Mouse (Mus musculus) T-helper 1 cell (primary cell): ENCODE data around the gene Jaml.

Experiments
- in situ Hi-C: fragments of 300-600 bp; cut with MboI, MseI; formaldehyde crosslinking; loops from one replicate; pipeline ENCODE4 v1.15.1; 2025; ENCODE audit warnings: high pct_unique_total_duplicates

Gene Jaml

DNA sequence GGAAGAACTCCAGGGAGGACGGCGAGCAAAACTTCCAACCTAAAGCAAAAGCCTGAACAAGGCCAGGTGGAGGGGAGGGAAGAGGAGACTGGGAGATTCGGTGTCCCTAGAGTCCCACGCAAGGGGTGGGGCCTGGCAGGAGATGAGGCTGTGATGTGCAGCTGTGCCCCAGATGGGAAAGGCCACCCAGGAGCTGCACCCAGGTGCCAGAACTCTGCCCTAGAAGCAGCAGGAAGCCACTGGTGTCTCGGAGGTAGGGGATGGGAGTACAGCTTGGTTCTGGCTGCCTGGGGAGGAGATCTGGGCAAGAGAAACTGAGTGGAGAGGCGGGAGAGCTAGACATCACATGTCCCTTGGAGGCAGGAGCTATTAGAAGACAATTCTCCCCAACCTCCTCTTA, 42.0 kb downstream of the Jaml start:
- in situ Hi-C loops = no loop called here

DNA sequence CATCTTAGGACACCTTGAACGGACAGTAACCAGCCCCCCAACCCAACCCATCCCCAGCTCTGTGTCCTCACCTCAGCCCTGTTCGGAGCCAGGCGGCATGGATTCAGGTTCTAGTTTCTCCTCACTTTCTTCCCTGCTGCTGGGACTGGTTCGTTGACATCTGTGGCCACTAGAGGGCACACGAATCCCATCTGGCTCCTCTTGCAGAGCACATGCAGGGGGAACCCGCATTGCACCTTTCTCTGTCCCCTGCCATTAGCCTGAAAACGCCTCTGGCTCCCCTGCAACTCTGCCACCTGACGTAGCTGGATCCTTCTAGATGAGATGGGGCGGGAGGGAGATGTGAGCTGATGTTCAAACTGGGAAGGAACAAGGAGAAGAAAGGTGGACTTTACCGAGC, 42.8 kb downstream of the Jaml start:
- in situ Hi-C loops = no loop called here

DNA sequence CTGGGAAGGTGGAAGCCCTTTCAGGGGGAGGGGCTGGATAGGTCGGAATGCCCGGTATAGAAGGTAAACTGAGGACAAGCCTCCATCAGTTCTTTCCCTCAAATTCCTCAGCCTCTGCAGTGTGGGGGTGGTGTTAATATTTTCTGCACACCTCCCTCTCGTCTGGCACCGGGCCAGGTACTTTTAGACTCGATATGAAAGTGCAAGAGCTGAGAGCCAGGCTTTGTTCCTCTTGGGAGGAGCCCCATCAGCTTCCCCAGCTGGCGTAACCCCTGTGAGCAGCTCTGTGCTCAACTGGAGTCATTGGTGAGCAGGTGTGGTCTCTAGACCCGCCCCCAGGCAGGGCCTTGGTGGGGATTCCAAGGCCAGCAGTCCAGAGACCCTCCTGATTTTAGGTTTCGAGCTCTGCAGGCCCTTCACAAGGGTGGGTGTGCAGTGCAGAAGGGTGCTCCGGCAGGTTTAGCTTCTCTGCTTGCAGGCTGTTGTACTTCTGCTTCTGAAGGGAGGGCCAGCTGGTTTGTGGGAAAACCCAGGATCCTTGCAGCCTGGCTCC, 43.3 kb downstream of the Jaml start:
- in situ Hi-C loops = no loop called here

DNA sequence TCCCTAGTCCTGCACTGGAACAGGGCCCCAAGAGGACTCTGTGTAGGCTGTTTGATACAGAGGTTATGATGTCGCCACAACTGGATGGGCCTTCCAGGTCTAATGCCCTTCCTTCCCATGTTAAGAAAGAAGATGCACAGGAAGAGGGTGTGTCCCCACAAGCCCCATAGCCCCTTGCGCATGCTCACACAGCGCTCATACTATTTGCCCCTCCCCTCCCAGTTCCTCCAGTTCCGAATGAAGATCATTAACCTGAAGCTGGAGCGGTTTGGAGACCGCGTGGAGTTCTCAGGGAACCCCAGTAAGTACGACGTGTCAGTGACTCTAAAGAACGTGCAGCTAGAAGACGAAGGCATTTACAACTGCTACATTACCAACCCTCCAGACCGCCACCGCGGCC, 46.2 kb downstream of the Jaml start:
- in situ Hi-C loops = no loop called here

DNA sequence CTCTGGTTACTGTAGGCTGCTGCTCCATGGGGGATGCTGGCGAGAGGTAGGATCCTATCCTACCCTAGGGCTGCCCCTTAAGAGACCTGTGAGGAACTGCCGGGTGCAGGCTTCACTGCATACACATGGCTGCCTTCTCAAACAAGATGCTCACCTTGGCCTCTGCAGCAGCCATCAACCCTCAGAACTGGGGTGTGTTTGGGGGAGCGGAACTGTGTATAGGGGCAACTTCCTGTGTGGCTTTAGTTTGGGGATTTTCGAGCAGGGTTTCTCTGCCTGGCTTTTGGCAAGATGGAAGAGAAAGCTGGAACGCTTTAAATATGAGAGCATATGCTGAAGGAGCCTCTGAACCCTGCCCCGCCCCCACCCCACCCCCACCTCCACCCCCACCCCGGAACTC, 48.0 kb downstream of the Jaml start:
- in situ Hi-C loops = no loop called here

DNA sequence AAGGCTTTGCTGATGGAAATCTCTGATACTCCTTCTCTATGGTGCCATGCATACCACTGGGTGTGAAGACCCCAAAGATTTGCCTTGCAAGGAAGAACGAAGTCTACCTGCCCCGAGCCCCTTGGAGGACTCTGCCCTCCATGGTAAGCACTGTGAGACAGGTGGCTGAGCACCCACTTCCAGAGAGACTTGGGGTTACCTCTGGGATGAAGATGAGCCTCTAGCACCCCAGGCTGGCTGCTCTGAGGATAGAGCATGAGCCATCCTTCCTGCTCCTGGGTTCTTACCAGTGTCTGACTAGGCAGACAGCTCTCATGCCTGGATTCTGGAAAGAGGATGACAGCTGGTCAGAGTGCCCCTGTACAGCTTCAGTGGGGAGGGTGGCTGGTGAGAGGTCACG, 51.1 kb downstream of the Jaml start:
- in situ Hi-C loops = no loop called here

DNA sequence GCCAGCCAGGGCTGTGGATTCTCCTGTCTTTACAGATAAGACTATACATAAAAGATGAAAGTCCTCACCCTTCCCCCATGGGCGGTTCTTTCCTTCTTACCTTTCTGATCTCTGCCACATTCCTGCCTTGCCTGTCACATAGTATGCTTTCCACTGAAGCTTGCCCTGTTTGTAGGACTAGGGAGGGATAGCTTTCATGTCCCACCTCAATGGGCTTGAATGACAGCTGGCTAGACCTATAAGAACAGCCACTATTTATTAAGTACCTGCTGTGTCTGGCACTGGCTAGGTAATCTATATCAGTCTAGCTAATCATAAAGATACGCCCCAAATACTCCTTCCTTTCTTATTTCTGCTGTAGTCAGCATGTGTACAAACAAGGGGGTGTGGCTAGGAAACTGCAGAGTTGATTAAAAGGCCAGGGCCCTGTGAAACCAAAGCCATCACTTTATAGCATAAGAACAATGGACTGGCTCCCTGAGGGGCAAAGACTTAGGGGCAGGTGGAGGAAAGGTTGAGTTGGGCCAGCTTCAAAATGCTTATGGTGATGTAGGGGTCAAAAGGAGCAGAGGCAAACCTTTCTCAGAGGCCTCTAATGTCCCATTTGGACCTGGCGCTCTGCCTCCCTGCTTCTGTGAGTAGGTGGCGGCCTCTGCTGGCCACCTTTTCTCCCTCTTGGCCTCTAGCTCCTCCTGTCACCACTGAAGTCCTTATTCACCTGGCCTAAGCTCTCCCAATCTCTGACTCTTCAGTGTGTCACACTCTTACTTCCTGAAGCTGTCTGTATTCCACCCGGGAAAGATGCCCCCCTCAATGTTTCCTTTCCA, 54.7 kb downstream of the Jaml start:
- in situ Hi-C loops = no loop called here

DNA sequence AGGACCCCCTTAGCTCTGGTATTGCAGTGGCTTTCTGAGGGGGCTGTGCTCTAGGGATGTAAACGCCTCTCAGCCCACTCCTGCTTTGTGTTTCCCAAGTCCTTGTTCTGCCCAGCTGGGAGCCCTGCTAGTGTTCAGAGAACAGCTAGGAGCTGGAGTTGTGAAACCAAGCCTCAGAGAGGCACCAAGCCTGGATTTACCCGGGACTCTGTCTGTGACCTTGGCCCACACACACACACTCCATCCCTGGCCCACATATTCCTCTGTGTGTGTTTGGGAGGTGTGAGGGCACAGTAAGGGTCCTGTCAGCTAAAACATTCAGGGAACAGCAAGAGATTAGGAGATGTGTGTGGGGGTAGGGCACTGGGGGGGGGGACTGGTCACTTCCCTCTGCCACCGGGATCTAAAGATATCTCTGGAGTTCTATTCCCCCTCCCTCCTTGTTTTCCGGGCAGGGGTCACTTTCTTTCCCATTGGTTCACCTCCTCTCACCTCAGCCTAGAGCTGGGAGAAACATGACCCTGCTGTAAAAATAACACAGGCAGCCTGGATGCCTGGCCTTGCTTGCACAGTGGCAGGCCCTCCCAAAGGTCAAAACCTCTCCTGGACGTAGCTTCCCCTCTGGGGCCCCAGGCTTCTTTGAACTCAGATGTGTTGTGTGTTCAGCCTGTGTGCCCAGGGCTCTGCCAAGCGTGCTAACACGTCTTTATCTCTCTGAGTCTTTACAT, 57.6 kb downstream of the Jaml start:
- in situ Hi-C loops = no loop called here

DNA sequence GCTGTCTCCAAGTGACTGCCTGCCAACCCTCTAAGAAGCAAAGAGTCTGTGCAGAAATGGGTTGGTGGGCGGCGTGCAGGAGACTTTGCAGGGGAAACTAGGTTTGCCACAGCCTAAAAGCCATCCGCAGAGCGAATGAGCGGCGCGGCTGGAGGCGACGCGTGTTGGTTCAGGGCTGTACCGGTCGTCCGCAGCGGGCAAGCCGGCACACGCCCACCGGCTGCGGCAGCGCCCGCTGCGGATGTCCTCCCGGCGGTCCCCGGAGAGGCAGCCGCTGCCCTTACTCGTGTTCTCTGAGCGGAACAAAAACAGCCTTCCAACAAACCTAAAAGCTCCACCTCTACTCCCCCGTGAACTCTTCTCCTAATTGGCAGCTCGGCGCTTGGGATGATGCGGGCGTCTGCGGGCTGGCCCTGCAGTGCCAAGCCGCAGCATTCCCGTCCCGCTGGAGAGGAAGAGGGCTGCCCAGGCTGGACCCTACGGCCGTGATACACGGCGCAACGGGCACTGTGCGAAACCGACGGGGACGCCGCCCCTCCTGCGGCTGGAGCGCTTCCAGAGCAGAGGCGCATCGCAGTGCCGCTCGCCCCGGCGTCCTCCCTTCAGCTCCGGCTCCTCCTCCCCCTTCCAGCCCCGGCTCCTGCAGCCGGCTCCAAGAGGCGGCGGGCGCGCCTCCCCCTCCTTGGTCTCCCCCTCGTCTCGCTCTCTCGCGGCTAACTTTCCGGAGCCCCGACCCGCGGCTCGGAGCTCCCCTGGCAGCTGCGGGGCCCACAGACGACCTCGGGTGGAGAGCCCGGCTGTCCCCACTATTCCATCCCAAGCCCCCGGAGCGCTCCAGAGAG, 59.4 kb downstream of the Jaml start, which contains the start of gene Scn4b:
TSS of gene Scn4b (plus strand) at position 205 of the 842 bp plus-strand sequence.
- in situ Hi-C loops = no loop called here

DNA sequence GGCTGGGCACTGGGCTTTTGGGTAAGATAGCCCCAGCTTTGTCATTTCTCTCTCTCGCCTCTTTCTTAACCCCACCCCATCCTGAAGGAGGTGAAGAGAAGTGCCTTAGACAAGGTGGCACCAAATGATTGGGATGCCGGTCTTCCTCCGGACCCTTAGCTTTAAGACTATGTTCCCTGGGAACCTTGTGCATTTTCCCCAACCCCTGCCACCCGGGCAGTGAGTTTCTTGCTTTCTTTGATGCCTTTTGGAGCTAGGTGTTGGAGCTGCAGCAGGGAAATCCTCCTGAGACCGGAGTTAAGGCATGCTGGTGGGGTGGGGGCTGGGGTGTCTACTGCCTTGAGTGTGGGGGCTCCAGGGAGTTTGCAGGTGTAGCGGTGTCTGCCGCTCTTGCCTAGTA, 60.1 kb downstream of the Jaml start:
- in situ Hi-C loops = no loop called here

DNA sequence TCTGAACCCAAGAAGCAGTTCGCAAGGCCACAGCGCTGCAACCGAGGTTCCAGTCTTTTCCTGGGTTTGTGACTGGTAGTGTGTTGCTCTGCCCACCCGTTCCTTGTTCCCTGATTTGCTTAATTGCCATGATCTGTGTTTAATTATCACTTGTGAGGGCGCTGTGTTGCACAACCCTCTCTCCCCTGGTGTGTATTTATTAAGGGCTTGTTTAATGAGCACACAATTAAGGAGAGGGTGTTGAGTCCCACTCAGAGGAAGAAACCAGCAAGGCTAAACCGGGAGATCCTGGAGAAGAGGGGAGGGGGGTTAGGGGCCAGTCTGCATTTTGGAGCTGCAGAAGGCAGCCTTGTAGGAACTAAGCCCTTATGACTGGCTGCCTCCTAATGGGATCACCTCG, 62.0 kb downstream of the Jaml start:
- in situ Hi-C loops = loop anchor here (5.0 kb wide), 1 partner anchor 114 kb away; no protein-coding TSS in a partner anchor

DNA sequence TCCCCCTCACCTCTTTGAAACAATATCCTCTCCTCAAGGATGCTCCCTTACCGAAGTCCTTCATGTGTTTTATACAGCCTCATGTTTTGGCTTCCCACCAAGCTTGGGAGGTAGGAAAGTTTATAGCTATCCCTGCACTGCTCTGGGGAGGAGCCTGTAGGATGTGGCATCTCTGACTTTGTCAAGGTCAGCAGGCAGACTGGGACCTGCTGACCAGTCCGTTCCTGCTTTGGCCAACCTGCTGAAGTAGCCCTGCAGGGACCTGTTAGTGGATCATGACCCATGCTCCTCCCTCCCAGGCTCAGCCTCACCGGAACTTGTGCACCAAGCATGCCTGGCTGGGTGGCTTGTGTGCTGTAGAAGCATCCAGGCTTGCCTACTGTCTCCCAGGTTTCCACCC, 63.7 kb downstream of the Jaml start:
- in situ Hi-C loops = loop anchor here (5.0 kb wide), 1 partner anchor 115 kb away; no protein-coding TSS in a partner anchor

DNA sequence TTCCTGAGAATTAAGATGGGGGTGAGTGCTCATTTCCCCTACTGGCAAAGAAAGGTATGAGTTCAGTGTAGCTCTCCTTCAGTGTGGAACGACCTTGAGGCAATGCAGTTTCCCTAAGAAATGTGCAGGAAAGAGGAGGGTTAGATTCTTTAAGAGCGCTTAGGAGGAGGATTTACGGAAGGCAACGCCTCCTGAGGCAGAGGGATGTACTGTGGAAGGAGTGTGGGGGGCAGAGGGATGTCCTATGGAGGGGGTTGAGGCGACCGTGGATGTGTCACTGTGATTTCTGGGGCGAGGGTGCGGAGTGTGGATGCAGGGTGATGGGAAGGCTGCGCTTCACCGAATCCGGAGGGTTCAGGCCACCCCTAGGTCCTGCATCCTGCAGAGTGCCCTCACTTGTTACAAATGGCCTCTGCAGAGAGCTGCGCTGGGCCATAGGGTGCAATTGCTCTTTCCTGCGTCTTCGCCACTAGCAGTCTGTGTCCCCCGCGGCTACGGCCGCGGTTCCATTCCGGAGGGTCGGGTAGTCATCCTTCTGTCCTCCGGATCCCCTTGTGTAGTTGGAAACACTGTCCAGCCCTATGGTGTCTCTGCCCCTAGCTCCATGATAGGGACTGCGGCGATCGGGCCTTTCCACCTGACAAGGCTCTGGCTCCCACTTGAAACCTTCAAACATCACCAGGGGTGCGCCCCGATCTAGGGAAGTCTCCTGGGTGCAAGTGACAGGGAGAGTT, 66.7 kb downstream of the Jaml start:
- in situ Hi-C loops = no loop called here

DNA sequence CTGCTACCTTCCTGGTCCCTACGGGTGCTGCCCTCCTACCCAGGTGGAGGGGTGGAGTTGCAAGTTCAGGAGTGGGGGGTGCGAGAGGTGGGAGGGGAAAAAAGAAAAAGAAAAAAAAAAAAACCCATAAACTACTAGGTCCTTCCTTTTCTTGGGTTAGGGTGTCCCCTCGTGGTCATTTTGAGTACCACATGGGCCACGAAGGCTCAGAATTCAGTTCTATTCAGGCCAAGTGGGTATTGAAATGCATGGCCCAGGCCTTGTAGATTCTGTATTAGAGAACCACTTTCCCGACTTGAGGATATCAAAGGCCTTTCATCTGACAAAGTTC, 67.2 kb downstream of the Jaml start:
- in situ Hi-C loops = no loop called here

DNA sequence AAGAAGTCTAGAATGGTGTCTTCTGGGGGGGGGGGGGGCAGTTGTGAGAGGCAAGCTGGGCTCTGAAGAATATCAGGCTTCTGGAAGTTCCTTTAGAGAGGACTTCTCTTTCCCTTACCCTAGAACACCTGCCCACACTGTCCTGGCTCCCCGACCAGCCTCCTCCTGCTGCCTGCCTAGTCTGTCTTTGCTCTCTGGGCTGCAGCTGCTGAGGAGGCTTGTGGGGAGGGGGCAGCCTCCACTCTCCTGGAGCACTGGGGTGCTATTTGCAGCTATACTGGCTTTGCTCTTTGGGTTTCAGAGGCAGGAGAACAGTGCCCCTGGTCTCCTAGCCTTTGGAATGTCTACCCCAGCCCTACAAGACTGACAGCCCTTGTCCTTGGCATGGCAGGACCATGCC, 72.0 kb downstream of the Jaml start:
- in situ Hi-C loops = loop anchor here (10.0 kb wide), 1 partner anchor 234 kb away; no protein-coding TSS in a partner anchor

DNA sequence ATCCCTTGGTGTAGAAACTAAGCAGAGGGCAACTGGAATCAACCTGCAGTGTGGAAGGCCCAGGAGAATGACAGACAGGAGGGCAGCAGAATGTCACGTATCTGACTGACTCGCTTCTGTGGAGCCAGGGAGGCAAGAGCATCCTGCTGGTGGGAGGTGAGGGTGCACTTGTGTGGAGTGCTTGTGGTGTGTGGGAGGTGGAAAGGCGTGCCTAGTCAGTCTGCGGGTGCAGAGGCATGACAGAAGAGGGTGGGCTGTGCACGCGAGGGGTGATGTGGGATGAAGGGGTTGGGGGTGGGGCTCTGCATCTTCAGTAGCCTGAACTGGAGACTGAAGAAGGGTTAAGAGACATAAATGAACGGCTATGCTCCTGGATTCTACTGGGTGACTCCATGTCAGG, 74.4 kb downstream of the Jaml start:
- in situ Hi-C loops = loop anchor here (10.0 kb wide), 1 partner anchor 231 kb away; no protein-coding TSS in a partner anchor
